Mouse (Mus musculus): ENCODE results near the gene Gast.

Gast gene

DNA sequence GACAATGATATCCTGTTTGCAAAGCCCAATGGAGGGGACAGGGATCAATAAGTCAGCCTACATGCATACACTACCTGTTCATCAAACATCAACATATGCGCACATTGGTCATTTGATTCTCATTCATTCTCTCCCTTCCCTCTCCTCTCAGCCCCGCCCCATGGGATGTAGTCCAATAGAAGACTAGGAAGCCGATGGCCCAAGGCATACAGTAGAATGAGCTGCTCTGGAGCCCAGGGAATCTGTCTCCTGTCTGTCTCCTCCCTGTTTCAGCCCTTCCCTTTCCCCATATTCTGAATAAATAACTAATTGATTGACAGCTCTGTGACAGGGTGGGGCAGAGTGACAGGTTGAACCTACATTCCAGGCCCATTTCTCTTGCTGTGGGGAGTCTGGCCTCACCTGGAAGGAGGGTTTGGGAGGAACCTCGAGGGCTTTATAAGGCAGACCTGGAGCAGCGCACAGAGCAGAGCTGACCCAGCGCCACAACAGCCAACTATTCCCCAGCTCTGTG is at the start of gene Gast:
Gene Gast (plus strand): TSS at position 464 of the 514 bp plus-strand sequence.
- CTCF ChIA-PET = no interaction called here

DNA sequence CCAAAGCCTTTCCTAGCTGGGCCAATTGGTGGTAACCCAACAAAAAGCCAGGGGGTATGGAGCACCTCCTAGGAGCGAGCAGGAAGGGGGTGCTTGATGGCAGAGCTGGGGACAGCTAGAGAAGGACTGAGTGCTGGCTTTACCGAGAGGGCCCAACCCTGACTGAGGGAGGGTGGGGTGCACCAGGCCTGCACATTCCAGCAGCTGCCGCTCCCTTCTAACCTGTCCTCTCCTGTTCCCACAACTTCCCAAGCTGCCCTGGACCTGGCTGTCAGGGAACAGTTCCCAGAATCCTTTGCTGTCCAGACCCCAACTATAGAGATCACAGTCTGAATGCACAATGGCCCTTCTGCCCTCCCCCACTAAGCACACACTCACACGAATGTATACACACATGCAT is 49.2 kb upstream of the Gast start:
- CTCF ChIA-PET = interaction anchor here (1.2 kb wide), 1 partner anchor 10 kb away, joined by 3 read pairs; no protein-coding TSS in a partner anchor

DNA sequence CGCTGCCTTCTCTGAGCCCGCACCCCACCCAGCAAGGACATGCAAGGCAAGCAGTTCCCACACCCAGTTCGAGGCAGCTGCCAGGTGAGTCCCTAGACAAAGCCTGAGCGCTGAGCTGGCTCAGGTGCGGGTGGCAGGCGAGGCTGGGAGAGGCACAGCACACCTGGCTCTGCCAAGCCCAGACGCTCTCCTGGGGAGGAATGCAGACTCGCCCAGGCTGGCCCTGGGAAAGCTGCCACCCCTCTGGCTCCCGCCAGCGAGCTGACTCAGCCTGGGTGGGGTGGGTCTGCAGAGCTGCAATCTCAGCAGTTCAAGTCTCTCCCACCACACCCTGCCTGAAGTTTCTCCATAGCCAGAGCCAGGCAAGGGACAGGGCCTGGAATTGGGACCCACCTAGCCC is 47.2 kb upstream of the Gast start:
- CTCF ChIA-PET = no interaction called here

DNA sequence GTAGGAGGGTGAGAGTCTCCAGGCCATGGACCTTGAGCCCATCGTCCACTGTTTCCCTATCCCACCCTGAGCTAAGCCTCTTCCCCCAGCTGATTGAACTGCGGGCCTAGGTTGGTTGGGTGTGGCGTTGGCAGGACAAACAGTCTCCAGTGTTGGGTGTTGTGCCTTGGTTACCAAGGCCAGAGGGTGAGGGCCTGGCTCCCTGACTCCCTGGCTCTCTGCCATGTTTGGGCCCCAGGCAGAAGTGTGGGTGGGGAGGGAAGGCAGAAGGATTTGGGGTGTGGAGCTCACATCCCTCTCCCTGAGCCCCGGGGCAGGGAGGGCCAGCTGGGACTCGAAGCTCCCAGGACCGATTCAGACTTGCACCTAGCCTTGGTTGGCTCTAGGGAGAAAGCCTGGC is 45.3 kb upstream of the Gast start:
- CTCF ChIA-PET = no interaction called here

DNA sequence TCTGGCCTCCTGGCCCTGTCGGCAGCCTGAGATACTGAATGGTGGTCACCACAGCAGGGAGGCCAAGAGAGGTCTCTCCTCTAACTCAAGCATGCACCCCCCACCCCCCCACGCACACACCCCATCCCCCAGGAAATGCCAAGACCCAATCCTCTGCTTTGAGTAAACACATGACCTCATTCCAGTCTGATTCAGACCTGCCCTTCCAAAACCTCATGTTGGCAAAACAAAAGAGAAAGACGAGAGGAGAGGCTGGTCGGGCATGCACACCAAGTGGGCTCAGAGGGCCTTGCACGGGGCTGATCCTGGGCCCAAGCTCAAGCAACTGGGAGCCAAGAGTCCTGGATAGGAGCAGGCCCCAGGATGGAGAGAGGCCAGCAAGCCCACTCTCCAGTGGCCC is 44.0 kb upstream of the Gast start:
- CTCF ChIA-PET = no interaction called here

DNA sequence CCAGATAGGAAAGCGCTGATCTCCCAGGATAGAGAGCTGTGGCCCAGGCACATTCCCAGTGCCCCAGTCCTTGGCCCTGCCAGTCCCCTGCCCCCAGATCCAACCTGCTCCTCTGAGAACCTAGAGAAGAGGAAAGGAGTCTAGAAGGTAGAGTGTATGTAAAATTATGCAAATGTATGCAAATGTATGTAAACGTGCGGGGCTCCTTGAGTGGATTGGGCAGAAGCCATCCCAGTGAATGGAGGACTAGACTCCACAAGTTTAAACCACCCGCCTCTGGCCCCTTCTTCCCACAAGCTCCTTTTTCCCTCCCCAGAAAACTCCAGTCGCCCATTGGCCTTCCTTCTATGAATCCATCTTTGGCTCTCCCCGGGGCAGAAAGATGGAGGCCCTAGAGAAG is 41.3 kb upstream of the Gast start:
- CTCF ChIA-PET = no interaction called here

DNA sequence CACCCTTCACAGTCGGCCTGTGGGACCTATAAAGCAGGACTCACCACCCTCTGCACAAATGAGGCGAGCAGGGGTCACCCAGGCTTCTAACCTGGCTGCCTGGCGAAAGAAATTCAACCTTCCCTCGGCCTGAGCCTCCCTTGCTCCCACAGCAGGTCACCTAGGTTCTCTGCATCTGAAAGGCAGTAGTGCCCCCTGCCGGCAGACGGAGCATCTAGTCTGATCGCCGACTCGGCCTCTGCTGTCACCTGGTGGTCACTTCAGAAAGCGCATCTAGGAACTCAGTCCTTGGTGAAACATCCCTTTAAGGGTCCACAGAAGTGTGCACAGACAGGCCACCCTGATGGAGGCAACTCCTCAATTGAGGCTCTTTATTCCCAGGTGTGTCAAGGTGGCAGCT is 38.9 kb upstream of the Gast start:
- CTCF ChIA-PET = interaction anchor here (1.0 kb wide), 1 partner anchor 10 kb away, joined by 3 read pairs; no protein-coding TSS in a partner anchor

DNA sequence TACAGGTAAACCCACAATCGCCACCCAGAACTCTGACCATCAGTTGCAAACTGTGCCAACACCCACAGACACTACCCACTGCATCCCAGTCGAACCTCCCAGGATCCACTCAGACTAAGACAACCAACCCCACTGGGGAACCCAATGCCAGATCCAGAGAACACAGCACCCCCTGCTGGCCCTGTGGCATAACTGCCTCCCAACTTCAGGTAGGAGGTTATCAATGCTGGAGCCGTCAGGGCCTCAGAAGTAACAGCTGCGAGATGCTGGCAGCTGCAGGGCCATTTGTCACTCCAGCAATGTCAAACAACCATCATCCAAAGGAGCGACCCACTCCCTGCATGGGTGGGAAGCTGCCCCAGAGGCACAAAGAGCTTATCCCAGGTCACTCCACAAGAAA is 36.4 kb upstream of the Gast start:
- CTCF ChIA-PET = interaction anchor here (0.7 to 1.2 kb wide), 3 partner anchors 11 to 434 kb away, joined by 3 to 7 read pairs (median 4); no protein-coding TSS in a partner anchor

DNA sequence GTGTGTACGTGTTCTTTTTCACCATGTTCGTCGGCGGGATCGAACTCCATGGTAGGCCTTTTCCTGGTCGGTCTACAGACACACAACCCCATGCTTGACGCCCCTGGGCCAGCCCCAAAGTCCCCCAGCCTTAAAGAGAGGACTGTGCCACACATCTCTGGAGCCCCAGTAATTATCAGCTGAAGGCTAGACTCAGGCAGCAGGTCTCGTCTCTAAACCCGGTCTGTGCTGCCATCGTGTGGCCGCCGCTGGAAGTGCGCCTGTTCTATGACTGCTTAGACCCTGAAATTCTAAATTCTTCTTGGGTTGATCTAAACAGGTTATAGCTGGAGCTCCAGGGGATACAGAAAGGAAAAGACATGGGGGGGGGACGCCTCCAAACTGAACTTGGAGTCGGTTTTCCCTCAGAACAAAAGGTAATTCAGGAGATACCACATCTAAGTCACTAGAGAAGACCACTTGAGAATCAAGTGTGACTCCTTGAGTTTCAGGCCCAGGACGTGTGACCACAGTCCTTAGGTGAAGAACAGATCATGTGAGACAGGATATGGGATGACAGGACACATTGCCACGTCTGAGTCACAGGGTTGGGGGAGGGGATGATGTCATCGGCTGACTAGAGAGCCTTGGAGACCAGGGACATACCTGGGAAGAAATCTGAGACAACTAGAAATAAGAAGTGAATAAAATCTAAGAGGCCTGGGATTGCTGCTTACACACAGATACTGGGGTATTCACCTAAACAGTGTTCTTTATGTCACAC is 35.8 kb upstream of the Gast start:
- CTCF ChIA-PET = interaction anchor here (0.7 to 1.2 kb wide), 3 partner anchors 11 to 435 kb away, joined by 3 to 7 read pairs (median 4); no protein-coding TSS in a partner anchor

DNA sequence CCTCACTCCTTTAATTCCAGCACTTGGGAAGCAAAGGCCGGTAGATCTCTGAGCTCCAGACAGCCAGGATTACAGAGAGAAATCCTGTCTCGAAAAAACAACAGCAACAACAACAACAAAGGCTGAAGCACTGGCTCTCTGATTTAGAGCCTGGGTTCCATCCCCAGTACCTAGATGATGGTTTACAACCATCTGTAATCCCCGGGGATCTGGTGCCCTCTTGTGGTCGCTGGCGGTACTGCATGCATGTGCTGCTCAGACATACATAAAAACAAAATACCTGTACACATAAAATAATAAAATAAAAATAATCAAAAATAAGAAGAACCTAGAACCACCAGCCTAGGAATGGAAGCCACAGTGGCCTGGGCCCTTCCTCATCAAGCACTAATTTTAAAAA is 33.9 kb upstream of the Gast start:
- CTCF ChIA-PET = no interaction called here

DNA sequence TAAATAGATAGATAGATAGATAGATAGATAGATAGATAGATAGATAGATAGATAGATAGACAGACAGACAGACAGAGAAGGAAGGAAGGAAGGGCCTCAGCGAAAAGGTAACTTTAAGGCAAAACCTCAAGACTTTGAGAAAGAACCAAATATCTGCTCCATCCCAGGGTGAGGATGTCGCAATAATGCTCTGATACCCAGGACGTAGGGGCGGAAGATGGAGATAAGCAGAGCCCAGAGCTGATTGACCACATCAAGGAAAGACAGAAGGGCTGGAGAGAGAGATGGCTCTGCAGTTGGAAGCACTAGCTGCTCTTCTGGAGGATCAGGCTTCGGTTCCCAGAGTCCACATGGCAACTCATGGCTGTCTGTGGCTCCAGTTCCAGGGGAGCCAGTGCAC is 32.9 kb upstream of the Gast start:
- CTCF ChIA-PET = no interaction called here

DNA sequence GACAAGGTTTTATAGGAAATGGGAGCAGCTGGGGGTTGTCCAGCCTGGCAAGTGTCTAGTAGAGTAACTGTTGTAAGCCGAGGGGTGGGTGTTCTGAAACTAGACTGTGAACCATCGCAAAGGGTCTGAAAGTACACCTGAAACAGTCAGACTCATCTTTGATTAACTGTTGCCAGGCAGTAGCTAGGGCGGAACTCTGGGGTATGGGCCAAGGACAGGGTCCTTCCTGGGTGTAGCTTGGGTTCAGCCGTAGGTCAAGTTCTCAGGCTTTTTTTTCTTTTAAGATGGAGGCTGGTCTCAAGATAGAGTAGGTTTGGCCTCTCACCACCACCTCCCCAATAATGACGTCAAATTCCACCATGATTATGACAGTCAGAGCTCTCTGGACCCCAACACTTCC is 26.3 kb upstream of the Gast start:
- CTCF ChIA-PET = no interaction called here

DNA sequence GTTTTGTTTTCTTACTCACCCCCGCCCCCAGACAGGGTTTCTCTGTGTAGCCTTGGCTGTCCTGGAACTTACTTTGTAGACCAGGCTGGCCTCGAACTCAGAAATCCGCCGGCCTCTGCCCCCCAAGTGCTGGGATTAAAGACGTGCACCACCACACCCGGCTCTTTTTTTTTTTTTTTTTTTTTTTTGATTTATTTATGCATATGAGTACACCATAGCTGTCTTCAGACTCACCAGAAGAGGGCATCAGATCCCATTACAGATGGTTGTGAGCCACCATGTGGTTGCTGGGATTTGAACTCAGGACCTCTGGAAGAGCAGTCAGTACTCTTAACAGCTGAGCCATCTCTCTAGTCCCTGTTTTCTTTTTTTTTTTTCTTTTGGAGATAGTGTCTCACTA is 25.5 kb upstream of the Gast start:
- CTCF ChIA-PET = interaction anchor here (0.6 kb wide), 1 partner anchor 10 kb away, joined by 7 read pairs; no protein-coding TSS in a partner anchor

DNA sequence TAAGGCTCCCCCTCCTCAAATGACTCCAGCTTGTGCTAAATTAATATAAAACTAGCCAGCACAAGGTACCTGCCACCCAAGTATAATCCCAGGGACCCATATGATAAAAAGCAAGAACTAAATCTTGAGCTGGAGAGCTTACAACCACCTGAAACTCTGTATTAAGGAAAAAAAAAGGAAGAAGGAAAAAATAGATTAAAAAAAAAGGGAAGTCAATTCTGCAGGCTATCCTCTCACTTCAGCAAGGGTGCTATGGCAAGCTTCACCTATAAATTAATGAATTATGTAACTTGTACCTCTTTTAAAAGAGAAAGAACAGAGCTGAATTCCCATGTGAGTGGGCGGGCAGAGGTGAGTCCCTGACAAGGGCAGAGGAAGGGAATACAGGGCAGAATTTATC is 22.6 kb upstream of the Gast start:
- CTCF ChIA-PET = interaction anchor here (0.7 to 1.0 kb wide), 2 partner anchors 9 to 48 kb away, joined by 3 read pairs; no protein-coding TSS in a partner anchor

DNA sequence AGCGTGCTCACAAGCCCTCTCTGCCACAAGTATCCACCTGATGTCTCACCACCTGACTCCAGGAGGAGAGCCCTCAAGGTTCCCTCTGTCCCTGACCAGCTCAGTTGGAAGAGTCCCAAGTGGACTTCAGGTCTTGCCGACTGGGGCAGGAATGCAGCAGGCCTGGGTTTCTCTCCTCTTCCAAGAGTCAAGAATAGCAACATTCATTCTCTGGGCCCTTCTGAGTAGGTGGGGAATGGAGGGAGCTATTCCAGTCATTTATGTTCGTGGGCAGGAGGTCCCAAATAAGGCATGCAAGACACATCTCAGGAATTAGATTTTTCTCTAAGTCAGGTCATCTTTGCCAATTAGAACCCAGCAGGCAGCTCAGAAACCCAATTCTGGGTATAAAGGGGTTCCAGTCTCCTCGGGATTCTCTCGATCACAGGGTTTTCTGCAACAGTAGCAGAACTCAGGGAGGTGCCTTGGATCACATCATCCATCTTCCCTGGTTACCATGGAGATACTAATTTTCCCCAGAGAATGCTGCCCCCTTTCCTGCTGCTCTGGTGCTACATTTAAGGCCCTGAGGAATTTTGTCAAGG is 22.0 kb upstream of the Gast start:
- CTCF ChIA-PET = interaction anchor here (1.0 kb wide), 1 partner anchor 9 kb away, joined by 3 read pairs; no protein-coding TSS in a partner anchor

DNA sequence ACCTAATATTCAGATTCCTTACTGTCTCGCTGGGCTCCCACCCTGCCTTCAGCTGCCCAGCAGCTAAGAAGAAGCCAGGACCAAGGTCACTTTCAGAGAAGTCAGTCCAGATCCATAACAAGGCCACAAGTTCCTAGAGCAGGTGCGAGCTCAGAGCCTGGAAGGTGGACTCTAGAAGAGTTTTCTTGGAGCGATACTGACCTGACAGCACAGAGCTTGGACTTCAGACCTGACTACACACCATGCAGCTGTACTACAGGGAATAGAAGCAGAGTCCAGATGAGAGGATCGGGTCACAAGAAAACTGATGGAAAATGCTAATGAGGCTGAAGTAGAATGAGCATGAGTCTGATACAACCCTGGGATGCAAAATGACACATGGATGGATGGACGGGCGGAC is 20.8 kb upstream of the Gast start:
- CTCF ChIA-PET = no interaction called here

DNA sequence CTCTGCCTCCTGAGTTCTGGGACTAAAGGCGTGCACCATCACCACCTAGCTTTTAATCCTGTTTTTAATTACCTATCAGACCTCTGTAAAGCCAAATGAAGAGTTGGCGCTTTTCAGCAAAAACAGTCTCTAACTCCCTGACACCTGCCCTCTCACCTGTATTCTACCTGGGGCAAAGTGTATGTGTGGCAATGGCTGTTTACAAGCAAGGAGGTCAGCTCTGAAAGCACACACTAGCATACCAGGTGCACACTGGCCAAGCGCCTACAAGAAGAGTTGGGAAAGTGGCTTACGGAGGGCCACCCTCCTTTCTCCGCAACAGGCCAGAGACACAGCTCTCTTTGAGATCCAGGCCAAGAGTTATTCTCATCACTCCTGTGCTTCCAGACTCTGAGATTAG is 18.8 kb upstream of the Gast start:
- CTCF ChIA-PET = no interaction called here

DNA sequence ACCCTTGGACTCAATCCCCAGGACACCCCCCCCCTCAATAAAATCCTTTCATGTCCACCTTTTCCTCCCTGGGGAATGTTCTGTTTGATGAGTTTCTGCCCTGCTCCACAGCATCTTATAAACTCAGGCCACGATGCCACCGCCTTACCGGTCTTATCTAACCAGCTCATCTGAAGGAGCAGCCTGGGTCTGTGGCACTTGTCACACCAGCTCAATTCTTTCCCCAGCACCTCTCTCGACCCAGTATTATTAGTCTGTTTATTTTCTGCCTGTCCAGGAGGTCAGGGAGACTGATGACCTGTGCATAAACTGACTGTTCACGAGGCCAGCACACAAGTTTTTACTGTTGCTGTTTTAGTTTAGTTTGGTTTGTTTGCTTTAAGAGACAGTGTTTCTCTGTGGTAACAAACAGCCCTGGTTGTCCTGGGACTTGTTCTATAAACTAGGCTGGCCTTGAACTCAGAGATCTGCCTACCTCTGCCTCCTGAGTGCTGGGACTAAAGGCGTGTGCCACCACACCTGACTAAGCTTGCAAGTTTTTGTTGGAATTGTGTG is 16.3 kb upstream of the Gast start:
- CTCF ChIA-PET = interaction anchor here (0.7 kb wide), 1 partner anchor 949 kb away, joined by 5 read pairs; no protein-coding TSS in a partner anchor

DNA sequence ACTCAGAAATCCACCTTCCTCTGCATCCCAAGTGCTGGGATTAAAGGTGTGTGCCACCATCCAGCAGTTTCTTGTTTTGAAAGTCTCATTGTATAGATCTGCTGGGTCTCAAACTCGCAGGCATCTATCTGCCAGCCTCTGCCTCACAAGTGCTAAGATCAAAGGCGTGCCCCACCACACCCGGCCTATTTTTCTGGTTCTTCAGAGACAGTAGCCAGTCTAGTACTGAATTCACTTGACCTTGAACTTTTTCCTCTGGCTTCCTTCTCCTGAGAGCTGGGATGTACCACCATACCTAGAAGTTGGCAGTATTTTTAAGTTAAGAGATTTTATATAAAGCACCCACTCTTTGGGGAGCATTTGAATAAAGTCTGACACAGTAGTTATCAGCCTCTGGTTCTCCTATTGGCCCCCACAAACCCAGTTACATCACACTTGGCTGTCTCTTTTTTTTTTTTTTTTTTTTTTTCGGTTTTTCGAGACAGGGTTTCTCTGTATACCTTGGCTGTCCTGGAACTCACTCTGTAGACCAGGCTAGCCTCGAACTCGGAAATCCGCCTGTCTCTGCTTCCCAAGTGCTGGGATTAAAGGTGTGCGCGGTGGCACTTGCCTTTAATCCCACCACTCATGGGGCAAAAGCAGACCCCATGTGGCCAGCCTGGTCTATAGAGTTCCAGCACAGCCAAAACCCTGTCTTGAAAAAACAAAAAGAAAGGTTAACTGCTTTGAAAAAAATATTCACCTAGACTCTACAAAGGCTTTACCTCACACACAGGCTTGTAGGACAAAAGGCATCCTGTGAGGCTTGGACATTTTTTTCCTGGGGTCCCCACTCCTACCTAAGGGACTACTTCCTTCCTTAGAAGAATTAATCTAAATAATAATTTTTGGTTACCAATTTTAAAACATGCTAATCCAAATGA is 15.4 kb upstream of the Gast start:
- CTCF ChIA-PET = no interaction called here

DNA sequence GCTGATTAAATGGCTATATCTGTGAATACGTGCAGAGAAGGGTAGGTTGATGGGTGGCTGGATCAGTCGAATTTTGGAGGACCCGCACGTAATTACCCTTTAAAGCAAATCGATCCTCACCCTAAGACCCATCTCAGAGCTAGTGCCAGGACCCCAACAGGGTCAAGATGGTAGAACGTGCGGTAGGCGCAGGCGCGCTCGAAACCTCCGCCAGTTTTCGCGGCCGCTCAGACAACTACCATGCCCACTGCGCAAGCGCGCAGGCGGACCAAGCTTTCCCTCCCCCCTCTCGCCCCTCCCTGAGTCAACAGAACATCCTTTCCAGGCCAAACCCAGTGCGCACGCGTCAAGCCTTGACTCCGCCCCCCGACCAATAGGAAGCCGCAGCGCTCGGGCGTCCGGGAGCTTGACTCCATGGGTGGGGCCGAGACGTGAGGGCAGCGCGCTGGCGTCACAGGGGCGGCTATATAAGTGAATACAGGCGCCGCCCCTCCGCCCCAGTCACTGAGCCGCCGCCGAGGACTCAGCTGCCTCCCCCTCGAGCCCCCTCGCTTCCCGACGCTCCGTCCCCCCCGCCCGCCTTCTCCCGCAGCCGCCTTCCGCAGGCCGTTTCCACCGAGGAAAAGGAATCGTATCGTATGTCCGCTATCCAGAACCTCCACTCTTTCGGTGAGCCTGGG is 14.6 kb upstream of the Gast start, which contains the start of gene Eif1:
Gene Eif1 (plus strand): TSS at position 394 of the 680 bp plus-strand sequence.
- CTCF ChIA-PET = no interaction called here

DNA sequence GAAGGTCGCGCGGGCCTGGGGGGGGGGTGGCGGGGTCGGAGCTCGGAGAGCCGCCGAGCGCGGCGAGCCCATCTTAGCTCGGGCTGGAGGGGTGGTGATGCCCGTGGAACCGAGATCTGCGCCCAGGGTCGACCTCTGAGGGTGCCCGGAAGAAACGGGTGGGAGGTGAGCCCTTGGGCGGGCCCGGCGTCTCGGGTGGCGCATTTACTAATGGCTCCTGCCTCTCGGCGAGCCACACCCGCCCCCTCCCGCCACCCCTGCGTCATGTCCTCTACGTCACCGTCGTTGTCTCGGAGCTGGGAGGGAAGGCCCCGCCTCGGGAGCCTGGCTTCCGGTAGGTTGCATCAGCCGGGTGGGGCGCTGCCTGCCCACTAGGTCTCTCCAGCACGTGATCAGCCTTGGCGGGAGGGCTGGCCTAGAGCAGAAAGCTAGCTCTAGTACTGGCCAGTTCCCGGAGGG is 14.0 kb upstream of the Gast start:
- CTCF ChIA-PET = interaction anchor here (1.1 kb wide), 1 partner anchor 8 kb away, joined by 3 read pairs; no protein-coding TSS in a partner anchor
